Mouse (Mus musculus) liver, adult 2 months (tissue): ENCODE measurements around the gene Cbr1.

ENCODE experiments used
- CTCF ChIP-seq: fragments of 200-500 bp; IDR thresholded peaks from 2 replicates; pipeline ENCODE4 v1.5.1; 2011; ENCODE audit warnings: low read depth, low read length, control low read depth
- POLR2A ChIP-seq: fragments of 200-500 bp; IDR thresholded peaks from 2 replicates; pipeline ENCODE4 v1.6.1; 2011; ENCODE audit warnings: low read length, control low read depth; ENCODE audit not compliant: insufficient read depth; ENCODE audit errors: extremely low read depth

DNA sequence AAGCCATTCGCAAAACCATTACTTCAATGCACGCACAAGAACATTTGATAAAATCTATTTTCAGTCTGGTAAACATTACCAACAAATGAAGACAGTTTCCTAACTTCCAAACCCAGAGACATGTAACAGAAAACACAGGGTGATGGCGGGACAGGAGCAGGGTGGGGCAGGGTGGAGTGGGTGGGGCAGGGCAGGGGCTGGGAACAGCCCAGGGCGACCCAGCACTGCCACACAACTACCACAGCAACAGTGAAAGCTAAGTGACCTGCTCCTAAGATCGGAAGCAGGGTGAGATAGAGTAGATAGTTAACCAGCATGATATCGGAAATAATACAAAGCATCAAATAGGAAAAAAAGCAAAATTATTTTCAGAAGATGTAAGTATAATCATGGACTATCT, 6.2 kb upstream of the Cbr1 start:
- no peak for TF ChIP-seq CTCF
- no peak for TF ChIP-seq POLR2A
